Mouse (Mus musculus) stomach, postnatal 0 days (tissue): ENCODE measurements around the gene Gm9970.

ENCODE experiments used
- CTCF ChIP-seq: IDR thresholded peaks from 2 replicates; pipeline ENCODE4 v1.5.1; 2016; ENCODE audit warnings: antibody characterized with exemption, low read depth, mild to moderate bottlenecking, moderate library complexity
- EP300 ChIP-seq: optimal IDR thresholded peaks from 2 replicates; pipeline ENCODE3; 2016; ENCODE audit warnings: antibody characterized with exemption

DNA sequence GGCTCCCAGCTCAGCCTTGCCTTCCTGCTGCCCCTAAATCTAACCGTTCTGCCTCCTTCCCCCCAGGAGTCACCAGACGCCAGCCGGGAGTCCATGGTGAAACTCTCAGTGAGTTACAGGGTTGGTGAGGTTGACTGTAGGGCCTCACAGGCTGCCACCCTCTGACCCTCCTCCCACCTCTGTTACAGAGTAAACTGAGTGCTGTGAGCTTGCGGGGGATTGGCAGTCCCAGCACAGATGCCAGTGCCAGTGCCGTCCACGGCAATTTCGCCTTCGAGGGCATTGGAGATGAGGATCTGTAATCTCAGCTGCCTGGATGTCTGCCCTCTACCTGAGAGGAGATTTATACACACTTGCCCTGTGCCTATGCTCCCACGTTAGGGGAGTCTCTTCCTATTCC, 42.9 kb downstream of the Gm9970 start:
- TF ChIP-seq CTCF = no peak
- no peak for TF ChIP-seq EP300
